Mouse (Mus musculus) stomach, postnatal 0 days (tissue): Measurements from ENCODE around the gene Chst15. TPM values are rescaled to one million over a fixed set of nuclear protein-coding genes. Genes with fewer than 3 reads are reported as not detected.

ENCODE experiments used
- ATAC-seq: fragments of 200-750 bp; cut with Nextera tagmentation; 2 replicates; pipeline ENCODE4 v1.8.0; 2017; ENCODE audit not compliant: low FRiP score, low TSS enrichment
- DNase-seq: peaks from one replicate; pipeline ENCODE4 v3.0.0-alpha.2; 2016; ENCODE audit warnings: low spot score
- H3K27ac ChIP-seq: fragments of 300-500 bp; sonication (generic); replicated peaks from 2 replicates; pipeline ENCODE4 v1.5.1; 2014; ENCODE audit warnings: mild to moderate bottlenecking, control low read depth
- H3K27me3 ChIP-seq: fragments of 300-500 bp; sonication (generic); 2 replicates; pipeline ENCODE4 v1.6.1; 2014; ENCODE audit warnings: low read length; ENCODE audit not compliant: control insufficient read depth, insufficient read depth
- H3K36me3 ChIP-seq: fragments of 300-500 bp; sonication (generic); 2 replicates; pipeline ENCODE4 v1.6.1; 2014; ENCODE audit warnings: low read length, mixed read lengths; ENCODE audit not compliant: control insufficient read depth, insufficient read depth
- H3K4me1 ChIP-seq: fragments of 300-500 bp; sonication (generic); replicated peaks from 2 replicates; pipeline ENCODE4 v1.6.1; 2014; ENCODE audit warnings: antibody characterized with exemption; ENCODE audit not compliant: control insufficient read depth, insufficient read depth
- H3K4me2 ChIP-seq: fragments of 300-500 bp; sonication (generic); replicated peaks from 2 replicates; pipeline ENCODE4 v1.6.1; 2014; ENCODE audit warnings: low read depth, mild to moderate bottlenecking, control low read depth, moderate library complexity
- H3K4me3 ChIP-seq: fragments of 300-500 bp; sonication (generic); 2 replicates; pipeline ENCODE4 v1.5.1; 2014; ENCODE audit warnings: low read depth, low read length, control low read depth
- H3K9ac ChIP-seq: fragments of 300-500 bp; sonication (generic); 2 replicates; pipeline ENCODE4 v1.6.1; 2014; ENCODE audit warnings: mild to moderate bottlenecking, low read length, control low read depth, mixed read lengths
- H3K9me3 ChIP-seq: fragments of 300-500 bp; sonication (generic); 2 replicates; pipeline ENCODE4 v1.6.1; 2016; ENCODE audit warnings: low read length; ENCODE audit not compliant: control insufficient read depth
- CTCF ChIP-seq: IDR thresholded peaks from 2 replicates; pipeline ENCODE4 v1.5.1; 2016; ENCODE audit warnings: antibody characterized with exemption, low read depth, mild to moderate bottlenecking, moderate library complexity
- EP300 ChIP-seq: optimal IDR thresholded peaks from 2 replicates; pipeline ENCODE3; 2016; ENCODE audit warnings: antibody characterized with exemption
- WGBS: fragments of 180-500 bp; shearing (Covaris S2); extraction: QIAGEN DNeasy Blood & Tissue Kit; methylation state at CpG from one replicate; pipeline ENCODE4 v1.1.7; 2014; 5-methylcytosine and 5-hydroxymethylcytosine counted together
- polyA plus RNA-seq: library from polyadenylated mRNA; unstranded; fragments of >200 nt; fragmentation: Nextera tagmentation; extraction: Ambion mirVana; gene quantifications from 2 replicates; pipeline ENCODE4 v1.2.1, GENCODE M21; 2015

Gene Chst15
- polyA plus RNA-seq, 1 experiment from 2014 or later, result 11.5 TPM

- Histone ChIP-seq H3K9ac (peak overlapping the region; percentile 23; the same call in 1 of the 2 replicates), H3K4me2 (no peak overlapping the region), H3K4me3 (no peak overlapping the region)
These were observed 30.2 kb downstream of the Chst15 start for GRCm38 (mm10) chr7:132286630-132287339.

DNA sequence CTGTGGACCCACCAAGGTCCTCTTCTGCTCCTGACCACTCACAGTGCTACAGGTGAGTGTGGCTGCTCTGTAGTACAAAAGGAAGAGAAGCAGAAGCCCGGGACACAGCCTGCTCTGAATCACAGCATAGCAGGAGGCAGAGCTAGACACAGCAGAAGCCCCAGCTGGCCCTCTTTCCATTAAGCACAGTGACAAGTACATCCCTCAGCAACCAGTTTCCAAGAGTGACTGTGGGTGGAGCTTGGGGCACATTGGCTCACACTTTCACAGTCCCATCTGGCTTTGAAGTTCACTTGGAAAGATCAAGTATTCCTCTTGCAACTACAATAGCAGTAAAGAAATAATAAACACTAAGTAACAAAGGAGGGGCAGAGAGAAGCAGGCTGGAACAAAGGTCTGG lies 32.2 kb downstream of the Chst15 start:
- Histone ChIP-seq H3K36me3 (no peaks in the 10 kb centered on the region), H3K27me3 (no peaks in the 10 kb centered on the region), H3K4me2 (no peak overlapping the region), H3K9me3 (no peaks in the 10 kb centered on the region), H3K4me1 (peaks cover 22% of the 10 kb centered on the region), H3K27ac (peak overlapping the region; percentile 79), H3K4me3 (no peak overlapping the region), H3K9ac (no peak overlapping the region)
- no peak for ATAC-seq
- WGBS, result 47% methylated on average over 1 of the region's 1 CpGs
- TF ChIP-seq EP300, result no peak
- TF ChIP-seq CTCF, result no peak
- no peak for DNase-seq

More at GRCm38 (mm10) chr7:132286630-132287339, 30.2 kb downstream of the Chst15 start:
- H3K4me1 ChIP-seq, result peaks cover 27% of the 10 kb centered on the region
- TF ChIP-seq CTCF, result 0 out of 2 replicates have a peak, but pooled peaks have one; percentile 11
- no peak for TF ChIP-seq EP300
- H3K9me3 ChIP-seq, result no peaks in the 10 kb centered on the region
- peak overlapping the region; percentile 83 for H3K27ac ChIP-seq
- WGBS, result 13% methylated on average over 14 of the region's 14 CpGs
- H3K36me3 ChIP-seq, result no peaks in the 10 kb centered on the region
- ATAC-seq (peak; percentile 91), DNase-seq (peak; percentile 74)
- no peaks in the 10 kb centered on the region for H3K27me3 ChIP-seq

- Histone ChIP-seq H3K36me3 (no peaks in the 10 kb centered on the region), H3K9ac (no peak overlapping the region), H3K27me3 (no peaks in the 10 kb centered on the region), H3K4me2 (no peak overlapping the region), H3K27ac (peak overlapping the region; percentile 79; the same call in 1 of the 2 replicates), H3K4me1 (peaks cover 22% of the 10 kb centered on the region), H3K4me3 (no peak overlapping the region), H3K9me3 (no peaks in the 10 kb centered on the region)
- WGBS, result 55% methylated on average over 7 of the region's 7 CpGs
- ATAC-seq (no peak), DNase-seq (no peak)
- TF ChIP-seq CTCF (no peak), EP300 (no peak)
These were observed 32.8 kb downstream of the Chst15 start for GRCm38 (mm10) chr7:132284048-132284737.

GRCm38 (mm10) chr7:132282576-132282975 lies 34.5 kb downstream of the Chst15 start:
- no peak for ATAC-seq
- no peak for DNase-seq
- H3K27ac ChIP-seq, result no peak overlapping the region
- H3K27me3 ChIP-seq, result no peaks in the 10 kb centered on the region
- WGBS, result 85% methylated on average over 2 of the region's 2 CpGs
- H3K4me2 ChIP-seq, result no peak overlapping the region
- no peaks in the 10 kb centered on the region for H3K9me3 ChIP-seq
- no peak overlapping the region for H3K4me3 ChIP-seq
- no peaks in the 10 kb centered on the region for H3K36me3 ChIP-seq
- TF ChIP-seq EP300, result no peak
- no peak for TF ChIP-seq CTCF
- no peak overlapping the region for H3K9ac ChIP-seq
- peaks cover 10% of the 10 kb centered on the region for H3K4me1 ChIP-seq

- no peak for ATAC-seq
- no peak for DNase-seq
- Histone ChIP-seq H3K27ac (no peak overlapping the region), H3K4me3 (no peak overlapping the region), H3K9me3 (no peaks in the 10 kb centered on the region), H3K4me2 (no peak overlapping the region), H3K9ac (no peak overlapping the region), H3K36me3 (no peaks in the 10 kb centered on the region), H3K27me3 (no peaks in the 10 kb centered on the region), H3K4me1 (peaks cover 6% of the 10 kb centered on the region)
- TF ChIP-seq EP300 (no peak), CTCF (no peak)
- 87% methylated on average over 3 of the region's 3 CpGs for WGBS
These were observed 34.9 kb downstream of the Chst15 start for GRCm38 (mm10) chr7:132282161-132282560.

DNA sequence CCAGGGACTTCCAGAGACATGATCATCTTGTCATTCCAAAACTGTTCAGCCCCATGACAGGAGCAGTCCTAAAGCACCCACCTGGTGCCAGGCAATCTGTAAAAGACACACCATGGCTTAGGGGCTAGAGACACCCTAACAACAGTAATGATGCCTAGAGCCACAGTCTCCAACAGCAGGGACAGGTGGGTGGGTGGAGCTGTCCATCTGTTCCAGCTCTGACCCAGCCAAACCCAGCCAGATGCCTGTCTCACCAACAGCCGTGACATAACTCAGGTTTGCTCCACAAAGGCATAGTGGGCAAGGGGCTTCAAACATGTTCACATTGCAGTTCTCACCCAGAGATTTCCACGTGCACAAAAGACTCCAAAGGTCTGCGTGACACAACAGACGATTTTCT lies 35.3 kb downstream of the Chst15 start:
- peaks cover 5% of the 10 kb centered on the region for H3K4me1 ChIP-seq
- H3K27ac ChIP-seq, result no peak overlapping the region; the same call in 1 of the 2 replicates
- WGBS, result 81% methylated on average over 4 of the region's 4 CpGs
- no peaks in the 10 kb centered on the region for H3K9me3 ChIP-seq
- H3K4me2 ChIP-seq, result no peak overlapping the region
- no peaks in the 10 kb centered on the region for H3K27me3 ChIP-seq
- no peaks in the 10 kb centered on the region for H3K36me3 ChIP-seq
- no peak overlapping the region for H3K4me3 ChIP-seq
- ATAC-seq (no peak), DNase-seq (no peak)
- TF ChIP-seq CTCF (no peak), EP300 (no peak)
- no peak overlapping the region for H3K9ac ChIP-seq
